10 mouse cellular contexts compared by ENCODE assay signal in the genomic region with DNA sequence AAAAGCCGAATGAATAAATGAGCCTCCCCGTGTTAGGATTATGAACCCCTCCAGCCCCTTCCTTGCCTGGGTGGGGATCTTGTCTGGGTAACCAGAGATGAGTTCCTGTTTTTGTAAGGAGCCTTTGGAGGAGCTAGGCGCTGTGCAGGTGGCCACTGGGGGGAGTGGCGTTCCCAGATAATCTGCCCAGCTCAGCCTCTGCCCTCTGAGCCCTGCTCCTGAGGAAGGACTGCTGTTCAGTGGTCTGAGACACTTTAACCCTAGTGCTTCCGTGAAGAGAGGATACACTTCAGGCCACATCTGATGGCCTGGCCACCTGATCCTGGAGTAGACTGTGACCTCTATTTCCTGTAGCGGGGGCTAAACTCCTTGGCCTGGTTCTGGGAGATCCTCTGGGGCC. TPM values are rescaled to one million over a fixed set of nuclear protein-coding genes. Genes with fewer than 3 reads are reported as not detected.
A peak's percentile ranks its signal among the peaks of the same experiment; 100 is the strongest.
DNase-seq lines count a peak whose midpoint lies in the region; ATAC-seq and TF ChIP-seq lines count a peak whose summit lies in the region.
"Had no signal": no experiment of that assay in that cellular context is flagged by ENCODE, and none has a peak within 500 bp of the region (broad histone marks: within the 10 kb centered on the region; RNA-seq: fewer than 3 reads in every experiment).

No protein-coding gene starts in this region.

- H3K9ac ChIP-seq in forebrain, embryonic 12.5 days: no peak overlapping the region
- H3K9ac ChIP-seq in hindbrain, embryonic 12.5 days: no peak overlapping the region
- H3K9ac ChIP-seq in limb, embryonic 14.5 days (ENCODE audit: low read depth, low read length, severe bottlenecking): no peak overlapping the region
- H3K9ac ChIP-seq in neural tube, embryonic 11.5 days (ENCODE audit: low read length): no peak overlapping the region
- H3K9ac ChIP-seq: embryonic facial prominence, embryonic 15.5 days had no signal

- peak; percentile 38 for DNase-seq in forebrain, embryonic 10.5 days (ENCODE audit: extremely low spot score, low spot score)
- peak; percentile 30 for DNase-seq in MN1 (ENCODE audit: low spot score)
- no peak for DNase-seq in limb, embryonic 14.5 days (ENCODE audit: low spot score)
- DNase-seq in neural tube, embryonic 11.5 days (ENCODE audit: low spot score): peak; percentile 57
- DNase-seq in layer of hippocampus, adult 9-11 months: no peak
- no peak for DNase-seq in natural killer cell, adult 2 months (ENCODE audit: low spot score in 2 of 2)

- 0 out of 2 replicates have a peak overlapping the region, but pooled peaks have one; percentile 8 for H3K27ac ChIP-seq in forebrain, embryonic 10.5 days
- H3K27ac ChIP-seq in forebrain, embryonic 12.5 days: no peak overlapping the region
- no peak overlapping the region for H3K27ac ChIP-seq in hindbrain, embryonic 12.5 days
- no peak overlapping the region for H3K27ac ChIP-seq in limb, embryonic 14.5 days (replicated peaks; ENCODE audit: low read depth, low read length)
- no peak overlapping the region for H3K27ac ChIP-seq in neural tube, embryonic 11.5 days (ENCODE audit: low read depth, low read length)
- H3K27ac ChIP-seq: embryonic facial prominence, embryonic 15.5 days; macrophage had no signal

- H3K4me3 ChIP-seq in forebrain, embryonic 10.5 days: no peak overlapping the region
- H3K4me3 ChIP-seq in forebrain, embryonic 12.5 days (replicated peaks): no peak overlapping the region
- no peak overlapping the region for H3K4me3 ChIP-seq in hindbrain, embryonic 12.5 days
- H3K4me3 ChIP-seq in limb, embryonic 14.5 days (replicated peaks; ENCODE audit: low read length): no peak overlapping the region
- no peak overlapping the region for H3K4me3 ChIP-seq in neural tube, embryonic 11.5 days (ENCODE audit: low read depth, low read length)
- H3K4me3 ChIP-seq: embryonic facial prominence, embryonic 15.5 days had no signal

- TF ChIP-seq POLR2A in limb, embryonic 14.5 days (IDR thresholded peaks at IDR 0.05; ENCODE audit: borderline replicate concordance, extremely low read depth, insufficient read depth, insufficient read length): no peak

- WGBS in forebrain, embryonic 10.5 days: 16% methylated on average over 6 of the region's 6 CpGs
- 14% methylated on average over 6 of the region's 6 CpGs for WGBS in forebrain, embryonic 12.5 days
- 25% methylated on average over 6 of the region's 6 CpGs for WGBS in hindbrain, embryonic 12.5 days
- 17% methylated on average over 6 of the region's 6 CpGs for WGBS in limb, embryonic 14.5 days
- WGBS in neural tube, embryonic 11.5 days: 21% methylated on average over 6 of the region's 6 CpGs

- no peaks in the 10 kb centered on the region for H3K9me3 ChIP-seq in forebrain, embryonic 10.5 days
- no peaks in the 10 kb centered on the region for H3K9me3 ChIP-seq in forebrain, embryonic 12.5 days
- no peaks in the 10 kb centered on the region for H3K9me3 ChIP-seq in hindbrain, embryonic 12.5 days (replicated peaks)
- peaks cover 4% of the 10 kb centered on the region; the same call in 1 of the 2 replicates for H3K9me3 ChIP-seq in limb, embryonic 14.5 days (ENCODE audit: control insufficient read depth, low read length)
- H3K9me3 ChIP-seq in neural tube, embryonic 11.5 days (ENCODE audit: control insufficient read depth, low read length): no peaks in the 10 kb centered on the region
- H3K9me3 ChIP-seq: embryonic facial prominence, embryonic 15.5 days had no signal

- H3K36me3 ChIP-seq in forebrain, embryonic 10.5 days (replicated peaks): no peaks in the 10 kb centered on the region
- no peaks in the 10 kb centered on the region for H3K36me3 ChIP-seq in forebrain, embryonic 12.5 days (replicated peaks)
- no peaks in the 10 kb centered on the region for H3K36me3 ChIP-seq in hindbrain, embryonic 12.5 days
- no peaks in the 10 kb centered on the region for H3K36me3 ChIP-seq in limb, embryonic 14.5 days (ENCODE audit: control insufficient read depth, insufficient read depth, low read length)
- H3K36me3 ChIP-seq in neural tube, embryonic 11.5 days (ENCODE audit: control insufficient read depth, insufficient read depth, low read length): no peaks in the 10 kb centered on the region
- H3K36me3 ChIP-seq: embryonic facial prominence, embryonic 15.5 days had no signal

- ATAC-seq in forebrain, embryonic 12.5 days (ENCODE audit: low FRiP score): no peak
- ATAC-seq in hindbrain, embryonic 12.5 days (ENCODE audit: low FRiP score): peak; percentile 60; the same call in 1 of the 2 replicates
- ATAC-seq in limb, embryonic 14.5 days (ENCODE audit: low FRiP score, low read depth): 0 out of 2 replicates have a peak, but pooled peaks have one; percentile 30
- no peak for ATAC-seq in neural tube, embryonic 11.5 days (ENCODE audit: insufficient read depth, low FRiP score, low TSS enrichment)

- H3K4me2 ChIP-seq in forebrain, embryonic 12.5 days: no peak overlapping the region
- no peak overlapping the region for H3K4me2 ChIP-seq in hindbrain, embryonic 12.5 days (replicated peaks)
- H3K4me2 ChIP-seq in limb, embryonic 14.5 days (replicated peaks; ENCODE audit: low read depth, low read length, severe bottlenecking): no peak overlapping the region
- no peak overlapping the region for H3K4me2 ChIP-seq in neural tube, embryonic 11.5 days (ENCODE audit: low read depth)
- H3K4me2 ChIP-seq: embryonic facial prominence, embryonic 15.5 days had no signal

- peaks cover 12% of the 10 kb centered on the region for H3K4me1 ChIP-seq in forebrain, embryonic 10.5 days
- H3K4me1 ChIP-seq in forebrain, embryonic 12.5 days: peaks cover 6% of the 10 kb centered on the region; the same call in 1 of the 2 replicates
- peaks cover 4% of the 10 kb centered on the region; the same call in 1 of the 2 replicates for H3K4me1 ChIP-seq in hindbrain, embryonic 12.5 days
- H3K4me1 ChIP-seq in limb, embryonic 14.5 days (ENCODE audit: control insufficient read depth, insufficient read depth, low read length): 0 out of 2 replicates have a peak, but pooled peaks cover 2% of the 10 kb centered on the region
- H3K4me1 ChIP-seq in neural tube, embryonic 11.5 days (ENCODE audit: control insufficient read depth, insufficient read depth, low read length): no peaks in the 10 kb centered on the region

- H3K27me3 ChIP-seq in forebrain, embryonic 10.5 days (ENCODE audit: poor library complexity, severe bottlenecking): peaks cover 13% of the 10 kb centered on the region; the same call in 1 of the 2 replicates
- 0 out of 2 replicates have a peak, but pooled peaks cover 18% of the 10 kb centered on the region for H3K27me3 ChIP-seq in forebrain, embryonic 12.5 days
- H3K27me3 ChIP-seq in hindbrain, embryonic 12.5 days: no peaks in the 10 kb centered on the region
- no peaks in the 10 kb centered on the region for H3K27me3 ChIP-seq in limb, embryonic 14.5 days (ENCODE audit: control insufficient read depth, insufficient read depth, low read length)
- H3K27me3 ChIP-seq in neural tube, embryonic 11.5 days (ENCODE audit: control insufficient read depth, insufficient read depth, low read length): no peaks in the 10 kb centered on the region
- H3K27me3 ChIP-seq: embryonic facial prominence, embryonic 15.5 days had no signal

RNA-seq across cellular contexts. Expression of gene Brd7, which starts 7.2 kb away (rescaled TPM):
- polyA plus RNA-seq in forebrain, embryonic 10.5 days (2016; fragmentation: Nextera tagmentation; extraction: Ambion mirVana): 78.7 and 87.8 TPM in 2 replicates
- 86.4 and 87.7 TPM in 2 replicates for polyA plus RNA-seq in forebrain, embryonic 12.5 days (2016; fragmentation: Nextera tagmentation; extraction: Ambion mirVana)
- 92.0 and 99.1 TPM in 2 replicates for polyA plus RNA-seq in hindbrain, embryonic 12.5 days (2016; fragmentation: Nextera tagmentation; extraction: Ambion mirVana)
- polyA plus RNA-seq in limb, embryonic 14.5 days (2012; rRNA removed): 51.2 and 73.6 TPM in 2 replicates
- 77.7 and 81.9 TPM in 2 replicates for polyA plus RNA-seq in limb, embryonic 14.5 days (2014; fragmentation: Nextera tagmentation; extraction: Ambion mirVana)
- polyA plus RNA-seq in neural tube, embryonic 11.5 days (2014; fragmentation: Nextera tagmentation; extraction: Ambion mirVana): 88.3 and 99.6 TPM in 2 replicates

Comparison
In these comparisons a context has a peak if more than half of its experiments do, and no peak if none do; other contexts are left out.
1. DNase-seq: peak in forebrain, embryonic 10.5 days (single experiment), MN1 (single experiment) and neural tube, embryonic 11.5 days (single experiment); none in limb, embryonic 14.5 days (single experiment), layer of hippocampus, adult 9-11 months (single experiment) and natural killer cell, adult 2 months (0 of 2).
2. ATAC-seq: peak in hindbrain, embryonic 12.5 days (single experiment) and limb, embryonic 14.5 days (single experiment); none in forebrain, embryonic 12.5 days (single experiment) and neural tube, embryonic 11.5 days (single experiment).